Mouse (Mus musculus) forebrain, embryonic 10.5 days (tissue): ENCODE measurements around the gene E030018B13Rik. TPM values are rescaled to one million over a fixed set of nuclear protein-coding genes. Genes with fewer than 3 reads are reported as not detected.

Experiments used
- polyA plus RNA-seq: library from polyadenylated mRNA; unstranded; fragments of >200 nt; fragmentation: Nextera tagmentation; extraction: Ambion mirVana; gene quantifications from 2 replicates; pipeline ENCODE4 v1.2.1, GENCODE M21; 2016

Gene E030018B13Rik
- polyA plus RNA-seq, 1 experiment from 2014 or later, result not detected

Other genes with a start within 250 kb of the E030018B13Rik start
- gene Klf13, start 22.1 kb downstream of the E030018B13Rik start, polyA plus RNA-seq, result 23.1 and 23.8 TPM in 2 replicates
- gene Trpm1, start 237.0 kb downstream of the E030018B13Rik start, polyA plus RNA-seq, result 6.9 and 19.4 TPM in 2 replicates